Mouse (Mus musculus) cerebellum, adult 9-10 months (tissue): ENCODE results near the gene Ddit4l.
"Not testable (repeated sequence)": the region's sequence is repeated elsewhere in the genome, so short reads cannot be mapped to it uniquely, and the experiment has no call there.

Experiments
- DNase-seq: peaks from one replicate; pipeline ENCODE4 v3.0.0; 2022

The Ddit4l gene

DNA sequence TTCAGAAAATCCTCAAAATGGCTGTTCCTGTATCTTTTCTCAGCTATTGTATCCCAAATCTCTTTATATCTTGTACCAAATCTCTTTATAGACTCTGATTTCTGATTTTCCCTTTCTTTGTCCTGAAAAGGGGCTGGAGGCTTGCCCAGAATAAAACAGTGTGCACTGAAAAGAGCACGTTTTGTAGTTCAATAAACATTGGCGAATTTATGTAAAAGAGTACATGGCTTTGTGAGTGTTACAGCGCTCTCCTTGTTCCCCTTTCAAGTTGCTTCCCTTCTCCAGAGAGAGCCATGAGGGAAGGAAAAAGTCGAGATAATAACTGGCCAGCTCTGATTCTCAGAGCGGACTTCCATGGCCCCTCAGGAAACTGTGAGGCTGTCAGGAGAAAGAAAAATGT is 27.7 kb downstream of the Ddit4l start:
- no peak for DNase-seq

DNA sequence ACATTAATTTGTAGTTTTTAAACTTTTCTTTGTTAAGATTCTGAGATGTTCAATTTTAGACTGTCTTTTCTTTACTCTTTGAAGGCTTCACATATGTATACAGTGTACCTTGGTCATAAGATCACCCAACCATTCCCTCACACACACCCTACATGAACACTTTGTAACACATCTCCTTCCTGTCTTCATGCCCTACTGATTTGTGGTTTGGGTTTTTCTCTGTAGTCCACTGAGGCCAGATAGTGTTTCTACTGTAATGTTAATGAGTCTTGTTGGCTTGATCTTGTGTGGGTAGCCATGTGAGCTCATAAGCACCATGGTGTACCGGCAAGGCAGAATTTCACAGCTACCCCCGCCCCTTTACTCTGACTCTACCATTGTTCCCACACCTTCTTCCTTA is 31.4 kb downstream of the Ddit4l start:
- no peak for DNase-seq

DNA sequence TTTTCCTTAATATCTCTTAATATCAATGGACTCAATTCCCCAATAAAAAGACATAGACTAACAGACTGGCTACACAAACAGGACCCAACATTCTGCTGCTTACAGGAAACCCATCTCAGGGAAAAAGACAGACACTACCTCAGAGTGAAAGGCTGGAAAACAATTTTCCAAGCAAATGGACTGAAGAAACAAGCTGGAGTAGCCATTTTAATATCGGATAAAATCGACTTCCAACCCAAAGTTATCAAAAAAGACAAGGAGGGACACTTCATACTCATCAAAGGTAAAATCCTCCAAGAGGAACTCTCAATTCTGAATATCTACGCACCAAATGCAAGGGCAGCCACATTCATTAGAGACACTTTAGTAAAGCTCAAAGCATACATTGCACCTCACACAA is 49.8 kb downstream of the Ddit4l start, which contains the start of gene Gm21962:
TSS of gene Gm21962 (plus strand) at position 301 of the 400 bp plus-strand sequence.
- DNase-seq: not testable (repeated sequence)
